Mouse (Mus musculus) heart, adult 2 months (tissue): Measurements from ENCODE around the gene Qpct.

Experiments
- CTCF ChIP-seq: fragments of 200-600 bp; IDR thresholded peaks from 2 replicates; pipeline ENCODE4 v1.8.1; 2022; ENCODE audit warnings: antibody characterized with exemption, mild to moderate bottlenecking, moderate library complexity
- EP300 ChIP-seq: fragments of 200-500 bp; IDR thresholded peaks from 2 replicates; pipeline ENCODE4 v1.6.1; 2011; ENCODE audit warnings: low read depth, low read length, control low read depth; ENCODE audit not compliant: insufficient read depth
- POLR2A ChIP-seq: fragments of 200-500 bp; IDR thresholded peaks from 2 replicates; pipeline ENCODE4 v1.6.1; 2011; ENCODE audit warnings: mild to moderate bottlenecking, low read depth, low read length, control low read depth; ENCODE audit not compliant: insufficient read depth

DNA sequence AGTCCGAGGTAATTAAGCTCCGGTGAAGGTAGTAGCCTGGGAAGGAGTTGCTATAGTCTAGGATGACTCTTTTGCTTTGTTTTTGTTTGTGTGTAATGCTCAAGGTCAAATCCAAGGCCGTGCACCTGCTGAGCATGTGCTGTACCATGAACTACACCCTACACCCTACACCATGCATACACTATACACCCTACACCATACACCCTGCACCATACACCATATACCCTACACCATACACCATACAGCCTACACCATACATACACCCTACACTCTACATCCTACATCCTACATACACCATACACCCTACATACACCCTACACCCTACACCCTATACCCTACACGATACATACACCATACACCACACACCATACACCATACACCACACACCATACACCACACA lies 18.9 kb upstream of the Qpct start:
- no peak for TF ChIP-seq POLR2A
- no peak for TF ChIP-seq CTCF
- no peak for TF ChIP-seq EP300
